In genomic region chr7:139584221-139585175, GRCm38 (mm10) we compare ENCODE assay signal across 7 mouse cellular contexts. TPM values are rescaled to one million over a fixed set of nuclear protein-coding genes. Genes with fewer than 3 reads are reported as not detected.
DNase-seq lines count a peak whose midpoint lies in the region; ATAC-seq and TF ChIP-seq lines count a peak whose summit lies in the region.

No protein-coding gene starts in this region.

- peak overlapping the region; percentile 8; the same call in 1 of the 2 replicates for H3K4me3 ChIP-seq in lung, embryonic 14.5 days (ENCODE audit: low read depth, low read length)
- no peak overlapping the region for H3K4me3 ChIP-seq in forebrain, embryonic 16.5 days (replicated peaks; ENCODE audit: low read length)
- H3K4me3 ChIP-seq in kidney, embryonic 16.5 days (ENCODE audit: low read length): no peak overlapping the region; the same call in 1 of the 2 replicates
- H3K4me3 ChIP-seq in stomach, embryonic 14.5 days (ENCODE audit: low read depth, low read length): peak overlapping the region; percentile 6; the same call in 1 of the 2 replicates

- DNase-seq in lung, embryonic 14.5 days: peak; percentile 14
- no peak for DNase-seq in lung, postnatal 10 days
- no peak for DNase-seq in thymus, postnatal 4 days

- WGBS in lung, embryonic 14.5 days: 2% methylated on average over 53 of the region's 53 CpGs
- WGBS in forebrain, embryonic 16.5 days: 2% methylated on average over 53 of the region's 53 CpGs
- WGBS in kidney, embryonic 16.5 days: 1% methylated on average over 53 of the region's 53 CpGs
- WGBS in stomach, embryonic 14.5 days: 1% methylated on average over 53 of the region's 53 CpGs

- no peak overlapping the region for H3K27ac ChIP-seq in lung, embryonic 14.5 days (ENCODE audit: low read depth)
- H3K27ac ChIP-seq in forebrain, embryonic 16.5 days (ENCODE audit: low read length): no peak overlapping the region
- H3K27ac ChIP-seq in kidney, embryonic 16.5 days (ENCODE audit: low read length): no peak overlapping the region
- no peak overlapping the region for H3K27ac ChIP-seq in stomach, embryonic 14.5 days (ENCODE audit: low read length)

- TF ChIP-seq CTCF in lung, embryonic 14.5 days (IDR thresholded peaks at IDR 0.05; ENCODE audit: low read depth): no peak

- no peak for ATAC-seq in lung, embryonic 14.5 days (ENCODE audit: insufficient read depth)
- peak; percentile 21; the same call in 1 of the 2 replicates for ATAC-seq in forebrain, embryonic 16.5 days
- no peak for ATAC-seq in kidney, embryonic 16.5 days (ENCODE audit: low FRiP score, low TSS enrichment)
- ATAC-seq in stomach, embryonic 14.5 days (ENCODE audit: insufficient number of reproducible peaks, insufficient read depth, low FRiP score, low read depth): no peak
- no peak for ATAC-seq in activated CD4-positive, CD25-positive, alpha-beta regulatory T cell, adult 4 months

- peaks cover 6% of the 10 kb centered on the region; the same call in 1 of the 2 replicates for H3K4me1 ChIP-seq in lung, embryonic 14.5 days (ENCODE audit: insufficient read depth)
- H3K4me1 ChIP-seq in forebrain, embryonic 16.5 days (replicated peaks; ENCODE audit: control insufficient read depth, insufficient read depth, low read length): peaks cover 29% of the 10 kb centered on the region
- peaks cover 29% of the 10 kb centered on the region for H3K4me1 ChIP-seq in kidney, embryonic 16.5 days (ENCODE audit: insufficient read depth, low read length)
- no peaks in the 10 kb centered on the region; the same call in 1 of the 2 replicates for H3K4me1 ChIP-seq in stomach, embryonic 14.5 days (ENCODE audit: control insufficient read depth, insufficient read depth, low read length)

- H3K9ac ChIP-seq in lung, embryonic 14.5 days: no peak overlapping the region
- no peak overlapping the region for H3K9ac ChIP-seq in forebrain, embryonic 16.5 days (replicated peaks; ENCODE audit: low read depth, low read length)
- no peak overlapping the region for H3K9ac ChIP-seq in kidney, embryonic 16.5 days (replicated peaks; ENCODE audit: low read length)
- H3K9ac ChIP-seq in stomach, embryonic 14.5 days (replicated peaks; ENCODE audit: low read depth, low read length): no peak overlapping the region

- H3K36me3 ChIP-seq in lung, embryonic 14.5 days (ENCODE audit: insufficient read depth): no peaks in the 10 kb centered on the region; the same call in 1 of the 2 replicates
- H3K36me3 ChIP-seq in forebrain, embryonic 16.5 days (ENCODE audit: control insufficient read depth, insufficient read depth): no peaks in the 10 kb centered on the region
- no peaks in the 10 kb centered on the region for H3K36me3 ChIP-seq in kidney, embryonic 16.5 days (ENCODE audit: insufficient read depth, low read length)
- H3K36me3 ChIP-seq in stomach, embryonic 14.5 days (ENCODE audit: control insufficient read depth, insufficient read depth, low read length): no peaks in the 10 kb centered on the region

- H3K27me3 ChIP-seq in lung, embryonic 14.5 days (ENCODE audit: insufficient read depth, low read length): peaks cover 96% of the 10 kb centered on the region
- H3K27me3 ChIP-seq in forebrain, embryonic 16.5 days (replicated peaks; ENCODE audit: control insufficient read depth, insufficient read depth, low read length): peaks cover 91% of the 10 kb centered on the region
- peaks cover 100% of the 10 kb centered on the region for H3K27me3 ChIP-seq in kidney, embryonic 16.5 days (ENCODE audit: insufficient read depth, low read length)
- H3K27me3 ChIP-seq in stomach, embryonic 14.5 days (ENCODE audit: control insufficient read depth, insufficient read depth, low read length): peaks cover 55% of the 10 kb centered on the region

- no peak overlapping the region for H3K4me2 ChIP-seq in lung, embryonic 14.5 days
- no peak overlapping the region for H3K4me2 ChIP-seq in forebrain, embryonic 16.5 days (ENCODE audit: low read length)
- H3K4me2 ChIP-seq in kidney, embryonic 16.5 days (replicated peaks; ENCODE audit: low read depth, low read length): peak overlapping the region; percentile 24; the same call in 1 of the 2 replicates
- H3K4me2 ChIP-seq in stomach, embryonic 14.5 days (replicated peaks; ENCODE audit: low read depth, low read length): no peak overlapping the region; the same call in 1 of the 2 replicates

- H3K9me3 ChIP-seq in lung, embryonic 14.5 days (ENCODE audit: low read depth, low read length): no peaks in the 10 kb centered on the region
- no peaks in the 10 kb centered on the region for H3K9me3 ChIP-seq in forebrain, embryonic 16.5 days (ENCODE audit: control insufficient read depth, low read length)
- no peaks in the 10 kb centered on the region for H3K9me3 ChIP-seq in kidney, embryonic 16.5 days (ENCODE audit: low read length)
- H3K9me3 ChIP-seq in stomach, embryonic 14.5 days (ENCODE audit: control insufficient read depth, low read depth, low read length): no peaks in the 10 kb centered on the region

RNA-seq across cellular contexts. Expression of gene Nkx6-2, which starts 1.9 kb away (rescaled TPM):
- not detected in 2 replicates for polyA plus RNA-seq in lung, embryonic 14.5 days (2014; fragmentation: Nextera tagmentation; extraction: Ambion mirVana)
- polyA plus RNA-seq in forebrain, embryonic 16.5 days (2015; fragmentation: Nextera tagmentation; extraction: Ambion mirVana): 1.1 and 1.4 TPM in 2 replicates
- polyA plus RNA-seq in kidney, embryonic 16.5 days (2015; fragmentation: Nextera tagmentation; extraction: Ambion mirVana): not detected in 2 replicates
- polyA plus RNA-seq in stomach, embryonic 14.5 days (2014; fragmentation: Nextera tagmentation; extraction: Ambion mirVana): 6.4 and 8.7 TPM in 2 replicates
- polyA plus RNA-seq in activated CD4-positive, CD25-positive, alpha-beta regulatory T cell, adult 4 months (2017; shearing (Covaris generic)): not detected

Comparison
In these comparisons a context has a peak if more than half of its experiments do, and no peak if none do; other contexts are left out.
1. H3K4me3 ChIP-seq: peak in lung, embryonic 14.5 days (single experiment) and stomach, embryonic 14.5 days (single experiment); none in forebrain, embryonic 16.5 days (single experiment) and kidney, embryonic 16.5 days (single experiment).